Mouse (Mus musculus) myocyte (in vitro differentiated cells): ENCODE data around the gene Cyp4v3. TPM values are rescaled to one million over a fixed set of nuclear protein-coding genes. Genes with fewer than 3 reads are reported as not detected.

ENCODE experiments used
- H3K27me3 ChIP-seq: one replicate; pipeline ENCODE4 v1.6.1; 2011; ENCODE audit not compliant: control insufficient read depth, insufficient read depth, insufficient read length
- H3K36me3 ChIP-seq: one replicate; pipeline ENCODE4 v1.6.1; 2011; ENCODE audit not compliant: control insufficient read depth, insufficient read depth
- H3K4me2 ChIP-seq: one replicate; pipeline ENCODE4 v1.6.1; 2011; ENCODE audit warnings: low read depth, control low read depth
- H3K4me3 ChIP-seq: one replicate; pipeline ENCODE4 v1.5.1; 2011; ENCODE audit warnings: mild to moderate bottlenecking, control low read depth, moderate library complexity
- H3K79me2 ChIP-seq: one replicate; pipeline ENCODE4 v1.6.1; 2011; ENCODE audit not compliant: control insufficient read depth, insufficient read depth
- H3ac ChIP-seq: one replicate; pipeline ENCODE4 v1.6.1; 2011; ENCODE audit not compliant: control insufficient read depth, insufficient read length
- CEBPB ChIP-seq: IDR thresholded peaks from 2 replicates; pipeline ENCODE4 v1.6.1; 2011; ENCODE audit warnings: mild to moderate bottlenecking, moderate library complexity; ENCODE audit not compliant: poor library complexity, insufficient read depth, severe bottlenecking
- E2F4 ChIP-seq: IDR thresholded peaks from one replicate; pipeline ENCODE4 v1.6.1; 2011; ENCODE audit warnings: mild to moderate bottlenecking, control low read depth, moderate library complexity; ENCODE audit not compliant: insufficient read depth
- MAX ChIP-seq: IDR thresholded peaks from one replicate; pipeline ENCODE4 v1.6.1; 2011; ENCODE audit warnings: low read depth, mild to moderate bottlenecking, control low read depth
- MYOD1 ChIP-seq, 3 experiments: IDR thresholded peaks; one replicate each; pipeline ENCODE4 v1.6.1; 2011; ENCODE audit warnings: control low read depth in 2 of 3, low read depth in 2 of 3, mild to moderate bottlenecking in 2 of 3, moderate library complexity in 1 of 3; ENCODE audit not compliant: insufficient read length in 2 of 3, control insufficient read depth in 1 of 3
- MYOG ChIP-seq, 3 experiments: IDR thresholded peaks; one replicate each; pipeline ENCODE4 v1.6.1; 2011; ENCODE audit warnings: control low read depth in 2 of 3, low read depth in 2 of 3, mild to moderate bottlenecking in 2 of 3; ENCODE audit not compliant: insufficient read length in 2 of 3, control insufficient read depth in 1 of 3, insufficient read depth in 1 of 3
- POLR2A ChIP-seq: IDR thresholded peaks from one replicate; pipeline ENCODE4 v1.6.1; 2011; ENCODE audit warnings: low read depth, mild to moderate bottlenecking, control low read depth, moderate library complexity; ENCODE audit not compliant: insufficient read length
- POLR2AphosphoS2 ChIP-seq: IDR thresholded peaks from one replicate; pipeline ENCODE4 v1.6.1; 2011; ENCODE audit warnings: low read depth, control low read depth; ENCODE audit not compliant: insufficient read length
- REST ChIP-seq: IDR thresholded peaks from one replicate; pipeline ENCODE4 v1.6.1; 2011; ENCODE audit warnings: mild to moderate bottlenecking, control low read depth, moderate library complexity; ENCODE audit not compliant: insufficient read depth, insufficient read length
- SRF ChIP-seq: IDR thresholded peaks from one replicate; pipeline ENCODE4 v1.6.1; 2011; ENCODE audit warnings: low read depth; ENCODE audit not compliant: control insufficient read depth, insufficient read length
- TCF12 ChIP-seq: IDR thresholded peaks from one replicate; pipeline ENCODE4 v1.6.1; 2011; ENCODE audit warnings: mild to moderate bottlenecking, control low read depth; ENCODE audit not compliant: poor library complexity, insufficient read depth, severe bottlenecking
- TCF3 ChIP-seq: IDR thresholded peaks from one replicate; pipeline ENCODE4 v1.6.1; 2011; ENCODE audit warnings: low read depth, control low read depth; ENCODE audit not compliant: insufficient read length
- USF1 ChIP-seq: IDR thresholded peaks from one replicate; pipeline ENCODE4 v1.6.1; 2011; ENCODE audit warnings: low read depth, mild to moderate bottlenecking, control low read depth, moderate library complexity
- polyA plus RNA-seq: library from polyadenylated mRNA; unstranded; fragments of >200 nt; fragmentation: generic; extraction: Trizol; gene quantifications from one replicate; pipeline ENCODE4 v1.2.1, GENCODE M21; 2012; ENCODE audit warnings: missing spikeins

The Cyp4v3 gene
- polyA plus RNA-seq, 1 experiment = 0.02 TPM

DNA sequence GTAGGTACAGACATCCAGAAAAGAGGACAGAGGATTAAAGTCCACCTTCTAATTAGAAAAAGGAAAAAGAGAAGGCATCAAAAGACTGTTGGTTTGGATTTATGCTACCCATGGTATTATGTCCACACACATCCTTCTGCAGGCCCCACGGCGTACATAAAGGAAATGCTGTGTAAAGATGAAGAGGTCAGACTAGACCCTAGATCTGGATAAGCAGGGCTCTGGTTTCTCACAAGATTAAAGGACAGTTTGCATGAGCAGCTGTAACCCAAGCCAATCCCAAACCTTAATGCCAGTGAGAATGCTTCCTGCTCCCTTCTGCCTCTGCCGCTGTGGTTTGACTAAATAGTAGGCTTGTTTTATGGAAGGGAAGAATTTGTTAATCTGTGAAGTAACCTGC lies 55.6 kb downstream of the Cyp4v3 start:
- Histone ChIP-seq H3K36me3 (no peaks in the 10 kb centered on the region), H3ac (no peak overlapping the region), H3K4me2 (no peak overlapping the region), H3K79me2 (no peaks in the 10 kb centered on the region), H3K4me3 (no peak overlapping the region), H3K27me3 (no peaks in the 10 kb centered on the region)
- TF ChIP-seq E2F4 = no peak
- TF ChIP-seq USF1 = no peak
- no peak for TF ChIP-seq MYOD1 (IDR thresholded peaks at IDR 0.05; ENCODE audit: control insufficient read depth in 1 of 3, insufficient read length in 2 of 3, low read depth in 2 of 3)
- no peak for TF ChIP-seq SRF
- TF ChIP-seq MYOG (IDR thresholded peaks at IDR 0.05; ENCODE audit: control insufficient read depth in 1 of 3, insufficient read depth in 1 of 3, insufficient read length in 2 of 3, low read depth in 2 of 3) = no peak
- TF ChIP-seq CEBPB = no peak
- TF ChIP-seq TCF3 = no peak
- no peak for TF ChIP-seq POLR2AphosphoS2
- no peak for TF ChIP-seq POLR2A
- no peak for TF ChIP-seq MAX
- no peak for TF ChIP-seq TCF12
- TF ChIP-seq REST = no peak

DNA sequence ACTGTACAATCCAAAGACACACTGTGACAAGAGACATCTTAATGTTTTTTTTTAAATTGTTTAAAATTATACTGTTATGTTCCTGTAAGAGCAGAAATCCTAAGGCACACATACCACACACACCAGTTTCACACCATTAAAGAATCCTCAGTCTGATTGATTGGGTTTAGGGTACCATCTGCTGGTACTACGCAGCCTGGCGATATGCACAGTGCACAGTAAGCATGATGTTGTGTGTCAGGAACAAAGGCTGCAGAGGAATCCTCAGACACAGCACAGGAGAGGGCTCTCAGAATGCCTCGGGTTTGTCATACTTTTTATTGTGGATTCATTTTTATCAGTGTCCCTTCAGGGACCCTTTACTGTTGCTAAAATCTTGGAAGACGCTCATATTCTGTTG lies 58.7 kb downstream of the Cyp4v3 start:
- Histone ChIP-seq H3K27me3 (no peaks in the 10 kb centered on the region), H3K4me3 (no peak overlapping the region), H3K79me2 (no peaks in the 10 kb centered on the region), H3ac (no peak overlapping the region), H3K4me2 (no peak overlapping the region), H3K36me3 (no peaks in the 10 kb centered on the region)
- TF ChIP-seq SRF (no peak), POLR2AphosphoS2 (no peak), MAX (no peak), REST (no peak), E2F4 (no peak), CEBPB (no peak), USF1 (no peak), TCF3 (no peak), POLR2A (no peak), TCF12 (no peak), MYOD1 (IDR thresholded peaks at IDR 0.05; ENCODE audit: control insufficient read depth in 1 of 3, insufficient read length in 2 of 3, low read depth in 2 of 3) (no peak), MYOG (IDR thresholded peaks at IDR 0.05; ENCODE audit: control insufficient read depth in 1 of 3, insufficient read depth in 1 of 3, insufficient read length in 2 of 3, low read depth in 2 of 3) (no peak)

DNA sequence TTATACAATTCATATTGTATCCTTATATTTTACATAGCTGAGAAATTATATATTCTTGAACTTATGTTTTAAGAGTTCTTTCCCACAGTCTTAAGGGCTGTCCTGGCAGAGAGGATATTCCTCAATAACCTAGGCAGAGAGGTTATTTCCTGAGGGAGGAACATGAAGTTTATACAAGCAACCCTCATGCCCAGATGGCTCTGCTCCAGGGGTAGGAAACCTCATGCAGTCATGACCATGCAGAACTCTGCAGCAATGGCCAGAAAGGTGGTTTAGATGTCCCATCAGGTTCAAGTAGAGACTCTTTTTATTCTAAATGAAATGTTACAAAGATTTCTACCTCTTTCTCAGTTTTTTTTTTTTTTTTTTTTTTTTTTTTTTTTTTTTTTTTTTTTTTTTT lies 64.0 kb downstream of the Cyp4v3 start:
- Histone ChIP-seq H3K79me2 (no peaks in the 10 kb centered on the region), H3K4me3 (no peak overlapping the region), H3ac (no peak overlapping the region), H3K36me3 (no peaks in the 10 kb centered on the region), H3K27me3 (no peaks in the 10 kb centered on the region), H3K4me2 (no peak overlapping the region)
- no peak for TF ChIP-seq TCF3
- no peak for TF ChIP-seq CEBPB
- no peak for TF ChIP-seq POLR2AphosphoS2
- no peak for TF ChIP-seq POLR2A
- TF ChIP-seq REST = no peak
- no peak for TF ChIP-seq MAX
- no peak for TF ChIP-seq MYOD1 (IDR thresholded peaks at IDR 0.05; ENCODE audit: control insufficient read depth in 1 of 3, insufficient read length in 2 of 3, low read depth in 2 of 3)
- no peak for TF ChIP-seq SRF
- TF ChIP-seq E2F4 = no peak
- no peak for TF ChIP-seq MYOG (IDR thresholded peaks at IDR 0.05; ENCODE audit: control insufficient read depth in 1 of 3, insufficient read depth in 1 of 3, insufficient read length in 2 of 3, low read depth in 2 of 3)
- no peak for TF ChIP-seq TCF12
- TF ChIP-seq USF1 = no peak

DNA sequence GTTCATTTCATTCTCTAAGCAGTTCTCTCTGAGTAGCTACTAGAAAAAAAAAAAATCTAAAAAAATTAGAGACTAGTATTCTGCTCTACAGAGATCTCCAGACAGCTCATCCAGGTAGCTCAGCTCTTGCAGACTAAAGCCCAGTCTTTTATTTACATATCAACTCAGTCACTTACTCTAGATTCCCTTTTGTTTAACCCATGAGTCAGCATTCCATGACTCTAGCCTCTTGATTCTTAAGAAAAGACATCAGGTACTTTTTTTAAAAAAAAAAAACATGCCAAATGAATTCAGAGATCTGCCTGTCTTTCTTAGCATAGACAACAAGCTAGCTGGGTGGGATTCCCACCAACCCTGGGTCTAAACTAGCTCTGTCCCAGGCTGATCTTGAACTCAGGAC lies 64.5 kb downstream of the Cyp4v3 start:
- TF ChIP-seq E2F4 (no peak), USF1 (no peak), SRF (no peak), TCF12 (no peak)
- Histone ChIP-seq H3ac (no peak overlapping the region), H3K79me2 (no peaks in the 10 kb centered on the region), H3K27me3 (no peaks in the 10 kb centered on the region), H3K4me2 (no peak overlapping the region), H3K4me3 (no peak overlapping the region), H3K36me3 (no peaks in the 10 kb centered on the region)

DNA sequence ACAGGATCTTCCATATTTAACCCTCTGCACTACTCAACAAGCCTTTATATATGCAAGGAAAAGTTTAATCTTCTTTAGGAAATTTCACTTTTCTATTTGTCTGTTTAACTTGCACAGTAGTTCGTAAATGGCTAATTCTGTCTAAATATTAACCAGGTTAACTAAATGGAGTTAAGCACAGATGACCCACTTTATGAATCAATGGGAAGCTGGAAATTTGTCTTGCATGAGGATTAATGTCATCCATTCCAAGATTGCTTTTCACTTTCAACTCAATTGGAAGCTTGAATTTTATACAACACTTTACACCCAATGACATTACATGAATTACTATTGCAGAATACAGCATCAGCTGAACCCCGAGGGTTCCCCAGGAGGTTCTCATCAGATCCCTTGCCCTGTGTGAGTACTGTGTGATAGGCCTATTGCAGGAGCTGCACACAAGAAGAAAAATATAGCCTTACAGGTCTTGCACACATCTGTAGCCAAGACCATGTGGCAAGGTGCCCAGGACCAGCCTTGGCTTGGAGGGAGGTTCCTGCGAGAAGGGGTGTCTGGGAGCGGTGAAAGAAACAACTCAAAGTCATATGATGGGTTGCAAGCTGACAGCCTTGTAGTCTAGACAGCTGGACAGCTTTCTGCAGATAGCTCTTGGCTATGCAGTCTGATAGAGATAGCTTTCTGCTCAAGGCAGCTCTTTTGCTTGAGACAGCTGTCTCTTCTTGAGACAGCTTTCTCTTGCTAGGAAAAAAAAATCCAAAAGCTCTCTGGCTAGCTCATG lies 65.2 kb downstream of the Cyp4v3 start:
- no peak overlapping the region for H3K4me3 ChIP-seq
- H3K79me2 ChIP-seq = no peaks in the 10 kb centered on the region
- no peaks in the 10 kb centered on the region for H3K27me3 ChIP-seq
- H3ac ChIP-seq = no peak overlapping the region
- no peaks in the 10 kb centered on the region for H3K36me3 ChIP-seq
- H3K4me2 ChIP-seq = no peak overlapping the region
- TF ChIP-seq CEBPB (no peak), SRF (no peak), POLR2A (no peak), E2F4 (no peak), TCF3 (no peak), POLR2AphosphoS2 (no peak), MYOG (IDR thresholded peaks at IDR 0.05; ENCODE audit: control insufficient read depth in 1 of 3, insufficient read depth in 1 of 3, insufficient read length in 2 of 3, low read depth in 2 of 3) (no peak), REST (no peak), TCF12 (no peak), MAX (no peak), MYOD1 (IDR thresholded peaks at IDR 0.05; ENCODE audit: control insufficient read depth in 1 of 3, insufficient read length in 2 of 3, low read depth in 2 of 3) (no peak), USF1 (no peak)
